Mouse (Mus musculus) erythroblast, embryonic 14.5 days (primary cell): ENCODE measurements around the gene Cacna1c.

ENCODE experiments used
- GATA1 ChIP-seq: IDR thresholded peaks from 2 replicates; pipeline ENCODE4 v1.6.1; 2012; ENCODE audit warnings: low read length, inconsistent platforms, mixed read lengths
- TAL1 ChIP-seq: IDR thresholded peaks from 3 replicates; pipeline ENCODE4 v1.6.1; 2012; ENCODE audit warnings: low read length, inconsistent platforms, mixed read lengths

- TF ChIP-seq GATA1 (no peak), TAL1 (no peak)
These were observed 440.4 kb downstream of the Cacna1c start for GRCm38 (mm10) chr6:118755768-118756167.
